Mouse (Mus musculus) layer of hippocampus, adult 11-12 months (tissue): ENCODE measurements at regions not wholly inside any gene's neighbourhood (a gene's known extent, or its start where the extent isn't known, plus 50 kb on each side); places are given as distances from the start of the nearest gene placed in this dataset.
A peak's percentile ranks its signal among the peaks of the same experiment; 100 is the strongest.

ENCODE experiments used
- DNase-seq: peaks from one replicate; pipeline ENCODE4 v3.0.0; 2022; ENCODE audit warnings: low spot score

GRCm38 (mm10) chr11:92967288-92967687 lies 130.5 kb upstream of the Car10 start:
- no peak for DNase-seq

- no peak for DNase-seq
Measured at GRCm38 (mm10) chr11:92999603-93000002, 98.2 kb upstream of the Car10 start.

DNA sequence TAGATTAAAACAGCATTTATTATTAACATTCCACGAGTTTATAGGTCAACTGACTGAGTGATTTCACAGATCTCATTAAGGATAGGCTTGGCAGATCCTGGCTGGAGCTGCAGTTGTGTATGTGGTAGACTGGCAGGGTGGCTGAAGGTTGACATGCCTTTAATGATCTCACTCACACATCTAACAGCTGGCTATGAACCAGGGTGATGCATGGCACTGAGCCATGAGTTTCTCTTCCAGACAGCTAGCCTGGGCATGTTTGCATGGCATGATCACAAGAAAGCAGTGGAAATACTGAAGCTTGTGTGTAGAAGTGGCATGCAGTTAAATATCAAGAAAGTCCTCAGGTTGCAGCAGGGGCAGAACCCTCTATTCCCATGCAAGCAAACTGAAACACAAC lies 91.8 kb upstream of the Car10 start:
- no peak for DNase-seq

DNA sequence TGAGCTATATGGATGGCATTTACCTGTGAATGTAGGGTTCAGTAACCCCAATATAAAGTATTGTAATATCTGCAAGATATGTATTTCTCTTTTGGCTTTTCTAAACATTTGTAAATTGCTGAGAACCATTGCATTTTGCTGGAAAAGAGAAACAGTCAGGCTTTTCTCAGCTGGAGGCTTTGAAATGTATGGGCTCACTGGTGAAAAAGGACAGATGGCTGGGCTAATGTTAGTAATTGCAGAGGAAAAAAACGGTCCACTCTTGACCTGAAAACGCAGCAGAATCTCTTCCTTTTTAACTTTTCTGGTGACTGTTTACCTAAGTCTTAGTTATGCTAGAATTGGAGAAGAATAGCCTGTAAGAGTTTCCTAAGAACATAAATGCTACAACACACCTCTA lies 71.8 kb upstream of the Car10 start:
- no peak for DNase-seq

DNA sequence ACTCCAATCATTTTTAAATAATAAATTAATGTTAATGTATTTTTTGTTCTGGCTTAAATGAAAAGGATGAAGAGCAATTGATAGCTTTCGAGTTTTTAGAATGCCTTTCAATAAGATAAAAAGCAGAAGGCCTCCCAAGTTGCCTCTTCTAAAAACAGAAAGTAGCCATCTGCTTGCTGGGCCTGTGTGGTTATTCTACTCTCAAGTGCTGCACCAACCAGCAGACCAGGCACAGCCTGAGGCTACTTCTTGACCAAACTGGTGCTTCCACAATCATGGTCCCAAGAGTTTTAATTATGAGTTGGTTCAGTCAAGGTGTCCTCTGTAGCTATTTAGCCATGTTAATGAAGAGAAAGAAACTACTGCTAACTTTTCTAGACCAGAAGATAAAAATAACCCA lies 62.3 kb upstream of the Car10 start:
- peak; percentile 4 for DNase-seq

DNA sequence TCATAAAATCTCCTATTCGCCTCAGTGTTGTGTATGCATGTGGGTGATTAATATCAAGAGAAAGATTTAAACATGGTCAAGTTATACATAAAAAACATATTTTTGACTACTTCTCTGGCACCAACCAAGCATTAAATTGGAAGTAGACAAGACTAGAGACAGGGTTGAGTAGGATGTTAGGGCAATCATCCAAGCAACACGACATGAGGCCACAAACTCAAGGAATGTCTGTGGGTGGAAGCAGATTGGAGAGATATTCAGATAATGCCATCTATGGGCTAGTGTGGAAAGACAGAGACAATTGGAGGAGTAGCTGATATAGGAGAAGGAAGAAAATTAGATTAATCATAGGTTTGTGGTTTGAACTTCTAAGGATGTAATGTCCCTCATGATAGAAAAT lies 60.0 kb upstream of the Car10 start:
- peak; percentile 35 for DNase-seq

GRCm38 (mm10) chr11:93039325-93039724 lies 58.5 kb upstream of the Car10 start:
- DNase-seq, result no peak

DNA sequence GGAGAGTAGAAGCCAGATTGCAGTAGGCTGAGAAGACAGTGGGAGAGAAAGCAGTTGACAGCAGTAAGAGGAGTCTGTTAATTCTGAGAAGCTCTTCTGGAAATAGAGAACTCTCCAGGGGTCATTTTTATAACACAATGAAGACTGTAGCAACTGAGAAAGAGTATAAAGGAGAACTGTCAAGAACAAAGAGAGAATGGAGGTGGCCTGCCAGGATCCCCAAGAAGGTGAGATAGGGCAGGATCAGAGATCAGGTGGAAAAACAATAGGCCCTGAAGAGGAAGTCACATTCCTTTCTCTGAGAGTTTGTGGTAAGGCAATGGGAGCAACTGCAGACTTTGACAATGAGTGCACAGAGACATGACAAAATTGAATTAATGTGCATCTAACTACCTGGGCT lies 57.0 kb upstream of the Car10 start:
- DNase-seq, result no peak

DNA sequence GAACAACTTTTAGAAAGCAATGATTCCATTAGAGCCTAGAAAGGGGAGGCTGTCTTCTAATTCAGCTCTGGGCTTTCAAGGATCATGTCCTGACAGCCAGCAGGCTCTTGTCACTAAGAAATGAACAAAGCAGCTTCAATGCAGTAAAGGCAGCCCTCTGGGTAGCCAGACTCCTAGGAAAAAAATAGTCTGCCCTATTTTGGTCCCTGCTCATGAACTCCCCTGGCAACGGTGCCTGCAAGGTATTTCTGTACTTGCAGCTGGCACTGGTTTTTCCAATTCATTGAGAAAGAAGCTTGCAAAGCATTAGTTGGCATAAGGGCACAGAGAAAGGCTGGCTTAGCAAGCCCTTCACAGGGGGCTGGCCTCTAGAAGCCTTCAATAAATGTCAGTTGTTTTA lies 52.8 kb upstream of the Car10 start:
- DNase-seq, result peak; percentile 11
